Mouse (Mus musculus) testis, postnatal 10 days (tissue): ENCODE measurements around the gene Sipa1l1.

Source experiments
- DNase-seq: peaks from one replicate; pipeline ENCODE4 v3.0.0; 2021; ENCODE audit warnings: low spot score

Sipa1l1 gene

GRCm38 (mm10) chr12:82208611-82209010 is 39.5 kb downstream of the Sipa1l1 start:
- no peak for DNase-seq

- DNase-seq, result no peak
Observed at GRCm38 (mm10) chr12:82209753-82210152, 40.6 kb downstream of the Sipa1l1 start.

- no peak for DNase-seq
Observed at GRCm38 (mm10) chr12:82213056-82213455, 43.9 kb downstream of the Sipa1l1 start.

GRCm38 (mm10) chr12:82214916-82215315 is 45.8 kb downstream of the Sipa1l1 start:
- no peak for DNase-seq

- DNase-seq, result no peak
Observed at GRCm38 (mm10) chr12:82216801-82217553, 47.9 kb downstream of the Sipa1l1 start.

GRCm38 (mm10) chr12:82218201-82218600 is 49.1 kb downstream of the Sipa1l1 start:
- no peak for DNase-seq

- DNase-seq, result no peak
Observed at GRCm38 (mm10) chr12:82220367-82221089, 51.4 kb downstream of the Sipa1l1 start.

GRCm38 (mm10) chr12:82223126-82223815 is 54.2 kb downstream of the Sipa1l1 start:
- no peak for DNase-seq

GRCm38 (mm10) chr12:82224848-82225247 is 55.7 kb downstream of the Sipa1l1 start:
- no peak for DNase-seq

GRCm38 (mm10) chr12:82225278-82225677 is 56.2 kb downstream of the Sipa1l1 start:
- no peak for DNase-seq

- peak; percentile 10 for DNase-seq
Observed at GRCm38 (mm10) chr12:82225751-82226228, 56.7 kb downstream of the Sipa1l1 start.

- peak; percentile 37 for DNase-seq
Observed at GRCm38 (mm10) chr12:82226311-82227066, 57.4 kb downstream of the Sipa1l1 start.

- no peak for DNase-seq
Observed at GRCm38 (mm10) chr12:82230127-82230526, 61.0 kb downstream of the Sipa1l1 start.

GRCm38 (mm10) chr12:82231191-82231590 is 62.1 kb downstream of the Sipa1l1 start:
- DNase-seq, result no peak

- DNase-seq, result no peak
Observed at GRCm38 (mm10) chr12:82233177-82233576, 64.1 kb downstream of the Sipa1l1 start.

- peak; percentile 23 for DNase-seq
Observed at GRCm38 (mm10) chr12:82234463-82235223, 65.5 kb downstream of the Sipa1l1 start.

GRCm38 (mm10) chr12:82237095-82237494 is 68.0 kb downstream of the Sipa1l1 start:
- DNase-seq, result no peak

GRCm38 (mm10) chr12:82237946-82238345 is 68.8 kb downstream of the Sipa1l1 start:
- DNase-seq, result no peak

GRCm38 (mm10) chr12:82240674-82241073 is 71.6 kb downstream of the Sipa1l1 start:
- no peak for DNase-seq

- DNase-seq, result no peak
Observed at GRCm38 (mm10) chr12:82245219-82245618, 76.1 kb downstream of the Sipa1l1 start.

GRCm38 (mm10) chr12:82246422-82246821 is 77.3 kb downstream of the Sipa1l1 start:
- DNase-seq, result no peak
